Mouse (Mus musculus) lung, embryonic 16.5 days (tissue): ENCODE measurements around the gene Krt1. TPM values are rescaled to one million over a fixed set of nuclear protein-coding genes. Genes with fewer than 3 reads are reported as not detected.

Experiments used
- ATAC-seq: fragments of 200-750 bp; cut with Nextera tagmentation; 2 replicates; pipeline ENCODE4 v1.8.0; 2017; ENCODE audit warnings: low read depth, mild to moderate bottlenecking, moderate library complexity
- H3K27ac ChIP-seq: fragments of 300-500 bp; sonication (generic); 2 replicates; pipeline ENCODE4 v1.5.1; 2014; ENCODE audit warnings: mild to moderate bottlenecking, control low read depth, low read length
- H3K27me3 ChIP-seq: fragments of 300-500 bp; sonication (generic); 2 replicates; pipeline ENCODE4 v1.6.1; 2014; ENCODE audit warnings: low read depth, low read length, mixed read lengths; ENCODE audit not compliant: control insufficient read depth, insufficient read depth
- H3K36me3 ChIP-seq: fragments of 300-500 bp; sonication (generic); 2 replicates; pipeline ENCODE4 v1.6.1; 2014; ENCODE audit warnings: low read length; ENCODE audit not compliant: control insufficient read depth, insufficient read depth
- H3K4me1 ChIP-seq: fragments of 300-500 bp; sonication (generic); replicated peaks from 2 replicates; pipeline ENCODE4 v1.6.1; 2014; ENCODE audit warnings: low read length, mixed read lengths; ENCODE audit not compliant: control insufficient read depth, insufficient read depth
- H3K4me2 ChIP-seq: fragments of 300-500 bp; sonication (generic); 2 replicates; pipeline ENCODE4 v1.6.1; 2014; ENCODE audit warnings: low read depth, low read length, control low read depth
- H3K4me3 ChIP-seq: fragments of 300-500 bp; sonication (generic); 2 replicates; pipeline ENCODE4 v1.5.1; 2014; ENCODE audit warnings: mild to moderate bottlenecking, low read length, control low read depth
- H3K9ac ChIP-seq: fragments of 300-500 bp; sonication (generic); 2 replicates; pipeline ENCODE4 v1.6.1; 2014; ENCODE audit warnings: low read length, control low read depth
- H3K9me3 ChIP-seq: fragments of 300-500 bp; sonication (generic); 2 replicates; pipeline ENCODE4 v1.6.1; 2016; ENCODE audit warnings: low read length; ENCODE audit not compliant: control insufficient read depth
- WGBS: fragments of 180-500 bp; shearing (Covaris S2); extraction: QIAGEN DNeasy Blood & Tissue Kit; methylation state at CpG from one replicate; pipeline ENCODE4 v1.1.7; 2014; 5-methylcytosine and 5-hydroxymethylcytosine counted together
- microRNA-seq: library from miRNA; unstranded; fragments of <30 nt; microRNA quantifications from one replicate; pipeline ENCODE4, GENCODE M21; 2016
- polyA plus RNA-seq: library from polyadenylated mRNA; unstranded; fragments of >200 nt; fragmentation: Nextera tagmentation; extraction: Ambion mirVana; gene quantifications from 2 replicates; pipeline ENCODE4 v1.2.1, GENCODE M21; 2015

Gene Krt1
- polyA plus RNA-seq, 1 experiment from 2014 or later: 0.29 TPM

GRCm38 (mm10) chr15:101834784-101835328, 15.7 kb downstream of the Krt1 start:
- no peak for ATAC-seq
- no peak overlapping the region for H3K9ac ChIP-seq
- 60% methylated on average over 5 of the region's 5 CpGs for WGBS
- H3K4me2 ChIP-seq: no peak overlapping the region
- no peaks in the 10 kb centered on the region for H3K27me3 ChIP-seq
- no peaks in the 10 kb centered on the region for H3K9me3 ChIP-seq
- no peaks in the 10 kb centered on the region for H3K4me1 ChIP-seq
- no peak overlapping the region for H3K27ac ChIP-seq
- H3K36me3 ChIP-seq: no peaks in the 10 kb centered on the region
- no peak overlapping the region for H3K4me3 ChIP-seq

GRCm38 (mm10) chr15:101833131-101833530, 17.5 kb downstream of the Krt1 start:
- ATAC-seq: no peak
- no peak overlapping the region for H3K9ac ChIP-seq
- H3K36me3 ChIP-seq: no peaks in the 10 kb centered on the region
- H3K4me2 ChIP-seq: no peak overlapping the region
- no peaks in the 10 kb centered on the region for H3K4me1 ChIP-seq
- WGBS: 19% methylated on average over 6 of the region's 6 CpGs
- H3K27me3 ChIP-seq: no peaks in the 10 kb centered on the region
- H3K27ac ChIP-seq: no peak overlapping the region
- H3K4me3 ChIP-seq: no peak overlapping the region
- no peaks in the 10 kb centered on the region for H3K9me3 ChIP-seq

- Histone ChIP-seq H3K9ac (no peak overlapping the region), H3K36me3 (no peaks in the 10 kb centered on the region), H3K27ac (no peak overlapping the region), H3K4me1 (no peaks in the 10 kb centered on the region), H3K4me2 (no peak overlapping the region), H3K9me3 (no peaks in the 10 kb centered on the region), H3K27me3 (no peaks in the 10 kb centered on the region), H3K4me3 (no peak overlapping the region)
- no peak for ATAC-seq
- 64% methylated on average over 5 of the region's 5 CpGs for WGBS
Observed at GRCm38 (mm10) chr15:101829441-101829840, 21.2 kb downstream of the Krt1 start.

- no peak overlapping the region for H3K4me2 ChIP-seq
- H3K4me3 ChIP-seq: no peak overlapping the region
- no peak overlapping the region for H3K27ac ChIP-seq
- 19% methylated on average over 3 of the region's 3 CpGs for WGBS
- H3K4me1 ChIP-seq: no peaks in the 10 kb centered on the region
- no peaks in the 10 kb centered on the region for H3K36me3 ChIP-seq
- no peak overlapping the region for H3K9ac ChIP-seq
- H3K9me3 ChIP-seq: no peaks in the 10 kb centered on the region
- no peak for ATAC-seq
- H3K27me3 ChIP-seq: no peaks in the 10 kb centered on the region
Observed at GRCm38 (mm10) chr15:101821786-101822185, 28.8 kb downstream of the Krt1 start.

GRCm38 (mm10) chr15:101817875-101818274, 32.7 kb downstream of the Krt1 start, which contains the start of gene Krt2:
Gene Krt2, minus strand, starts transcription at chr15:101818169.
- H3K27me3 ChIP-seq: no peaks in the 10 kb centered on the region
- H3K4me3 ChIP-seq: no peak within 1 kb of the TSS
- H3K36me3 ChIP-seq: no peaks in the 10 kb centered on the region
- 69% methylated on average over 16 of the region's 16 CpGs for WGBS
- no peaks in the 10 kb centered on the region for H3K9me3 ChIP-seq
- H3K27ac ChIP-seq: no peak within 1 kb of the TSS
- H3K4me1 ChIP-seq: no peaks in the 10 kb centered on the region
- H3K4me2 ChIP-seq: no peak within 1 kb of the TSS
- ATAC-seq: no peak
- no peak within 1 kb of the TSS for H3K9ac ChIP-seq

GRCm38 (mm10) chr15:101803052-101803822, 47.4 kb downstream of the Krt1 start:
- no peak overlapping the region for H3K27ac ChIP-seq
- H3K36me3 ChIP-seq: no peaks in the 10 kb centered on the region
- no peaks in the 10 kb centered on the region for H3K27me3 ChIP-seq
- no peaks in the 10 kb centered on the region for H3K4me1 ChIP-seq
- no peaks in the 10 kb centered on the region for H3K9me3 ChIP-seq
- H3K4me2 ChIP-seq: no peak overlapping the region
- 76% methylated on average over 11 of the region's 11 CpGs for WGBS
- no peak overlapping the region for H3K9ac ChIP-seq
- no peak for ATAC-seq
- no peak overlapping the region for H3K4me3 ChIP-seq

- WGBS: 80% methylated on average over 6 of the region's 6 CpGs
- no peak for ATAC-seq
- no peaks in the 10 kb centered on the region for H3K4me1 ChIP-seq
Observed at GRCm38 (mm10) chr15:101802296-101802835, 48.2 kb downstream of the Krt1 start, which contains the start of gene Krt73. Gene Krt73, minus strand, starts transcription at chr15:101802346.

More at GRCm38 (mm10) chr15:101802296-101802835, 48.2 kb downstream of the Krt1 start, which contains the start of gene Krt73:
- Histone ChIP-seq H3K27me3 (no peaks in the 10 kb centered on the region), H3K4me2 (no peak within 1 kb of the TSS), H3K27ac (no peak within 1 kb of the TSS), H3K9me3 (no peaks in the 10 kb centered on the region), H3K9ac (no peak within 1 kb of the TSS), H3K4me3 (no peak within 1 kb of the TSS), H3K36me3 (no peaks in the 10 kb centered on the region)

Small RNAs within 50 kb of the gene (microRNA-seq; reads per million reads assigned to microRNA genes)
- not detected for gene Gm44356

Other genes with a start within 250 kb of the Krt1 start
- not detected in 2 replicates for gene Gm5414, start 222.6 kb downstream of the Krt1 start, polyA plus RNA-seq
- not detected in 2 replicates for gene Gm5478, start 203.4 kb downstream of the Krt1 start, polyA plus RNA-seq
- gene Krt6b, start 170.5 kb downstream of the Krt1 start, polyA plus RNA-seq: not detected in 2 replicates
- gene Krt6a, start 156.5 kb downstream of the Krt1 start, polyA plus RNA-seq: 0.67 and 1.3 TPM in 2 replicates
- 4.4 and 9.4 TPM in 2 replicates for gene Krt5, start 137.9 kb downstream of the Krt1 start, polyA plus RNA-seq
- gene Krt71, start 107.7 kb downstream of the Krt1 start, polyA plus RNA-seq: not detected in 2 replicates
- not detected in 2 replicates for gene Krt72, start 64.3 kb downstream of the Krt1 start, polyA plus RNA-seq
- not detected in 2 replicates for gene Krt73, start 48.4 kb downstream of the Krt1 start, polyA plus RNA-seq
- not detected in 2 replicates for gene Krt2, start 32.6 kb downstream of the Krt1 start, polyA plus RNA-seq
- gene Krt77, start 18.9 kb upstream of the Krt1 start, polyA plus RNA-seq: 1.0 TPM in 1 of 2 replicates, not detected in the other
- not detected in 2 replicates for gene Krt76, start 42.1 kb upstream of the Krt1 start, polyA plus RNA-seq
- 14.2 and 23.3 TPM in 2 replicates for gene Krt4, start 73.9 kb upstream of the Krt1 start, polyA plus RNA-seq
- gene Krt79, start 89.5 kb upstream of the Krt1 start, polyA plus RNA-seq: 0.80 and 1.2 TPM in 2 replicates
- gene Krt78, start 103.5 kb upstream of the Krt1 start, polyA plus RNA-seq: 0.10 and 0.21 TPM in 2 replicates
- 402 and 445 TPM in 2 replicates for gene Krt8, start 153.7 kb upstream of the Krt1 start, polyA plus RNA-seq
- 263 and 293 TPM in 2 replicates for gene Krt18, start 177.4 kb upstream of the Krt1 start, polyA plus RNA-seq
- gene Eif4b, start 223.0 kb upstream of the Krt1 start, polyA plus RNA-seq: 122 and 123 TPM in 2 replicates
- gene Tns2, start 249.6 kb upstream of the Krt1 start, polyA plus RNA-seq: 68.5 and 72.8 TPM in 2 replicates